ENCODE assay signal across 8 mouse cellular contexts in the genomic region with DNA sequence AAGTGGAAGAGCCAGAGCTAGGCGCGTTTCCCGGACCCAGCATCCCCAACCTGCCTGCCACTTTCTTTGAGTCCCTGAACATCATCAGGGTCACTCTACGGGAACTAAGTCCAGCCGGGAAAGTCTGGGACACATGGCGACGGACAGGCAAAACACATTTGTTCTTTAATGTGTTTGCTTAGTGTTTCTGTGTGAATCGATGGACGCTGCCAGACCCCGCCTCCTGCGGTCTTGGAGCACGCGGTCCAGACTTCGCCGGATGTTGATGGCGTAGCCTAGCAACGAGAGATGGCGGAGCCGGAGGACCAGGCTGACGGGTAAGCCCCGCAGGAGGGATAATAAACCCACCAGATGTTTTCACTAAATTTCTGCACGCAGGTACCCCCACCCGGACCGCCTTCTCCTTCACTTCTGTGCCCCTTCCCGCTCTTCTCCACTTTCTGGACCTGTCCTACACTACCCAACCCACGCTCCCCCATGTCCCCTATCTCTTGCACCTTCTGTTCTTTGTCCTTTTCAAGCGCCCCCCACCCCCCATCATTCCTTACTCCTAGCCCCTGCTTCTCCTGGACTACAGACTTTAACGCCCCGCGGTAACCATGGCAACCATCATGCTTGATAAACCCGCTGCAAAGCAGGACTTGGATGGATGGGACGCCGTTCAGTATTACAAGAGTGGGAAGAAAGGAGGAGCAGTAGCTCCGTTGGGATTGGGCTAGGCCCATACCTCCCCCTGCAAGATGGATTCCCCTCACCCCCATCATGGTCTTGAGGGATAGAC. TPM values are rescaled to one million over a fixed set of nuclear protein-coding genes. Genes with fewer than 3 reads are reported as not detected.
DNase-seq lines count a peak whose midpoint lies in the region; ATAC-seq and TF ChIP-seq lines count a peak whose summit lies in the region.

No protein-coding gene starts in this region.

- WGBS in embryonic facial prominence, embryonic 12.5 days, result under 1% methylated on average over 34 of the region's 34 CpGs
- WGBS in heart, embryonic 10.5 days, result 2% methylated on average over 34 of the region's 34 CpGs
- WGBS in kidney, adult 2 months, result 2% methylated on average over 34 of the region's 34 CpGs
- 1% methylated on average over 34 of the region's 34 CpGs for whole genome bisulfite sequencing in midbrain, embryonic 15.5 days

- peak overlapping the region; percentile 96 for H3K4me2 ChIP-seq in embryonic facial prominence, embryonic 12.5 days (replicated peaks)
- H3K4me2 ChIP-seq in midbrain, embryonic 15.5 days, result peak overlapping the region; percentile 100

- H3K9me3 ChIP-seq in embryonic facial prominence, embryonic 12.5 days, result no peaks in the 10 kb centered on the region
- no peaks in the 10 kb centered on the region for H3K9me3 ChIP-seq in heart, embryonic 10.5 days
- H3K9me3 ChIP-seq in midbrain, embryonic 15.5 days, result no peaks in the 10 kb centered on the region

- H3K4me1 ChIP-seq in embryonic facial prominence, embryonic 12.5 days, result peaks cover 36% of the 10 kb centered on the region
- H3K4me1 ChIP-seq in heart, embryonic 10.5 days, result peaks cover 32% of the 10 kb centered on the region
- H3K4me1 ChIP-seq in kidney, adult 2 months (ENCODE audit: control insufficient read depth, insufficient read depth, low read length), result no peaks in the 10 kb centered on the region
- peaks cover 52% of the 10 kb centered on the region for H3K4me1 ChIP-seq in midbrain, embryonic 15.5 days

- ATAC-seq in embryonic facial prominence, embryonic 12.5 days (ENCODE audit: insufficient number of reproducible peaks, insufficient read depth, low FRiP score, low TSS enrichment), result peak; percentile 87
- ATAC-seq in midbrain, embryonic 15.5 days (replicated peaks), result peak; percentile 92

- H3K27ac ChIP-seq in embryonic facial prominence, embryonic 12.5 days, result peak overlapping the region; percentile 78
- H3K27ac ChIP-seq in heart, embryonic 10.5 days, result peak overlapping the region; percentile 92
- no peak overlapping the region for H3K27ac ChIP-seq in kidney, adult 2 months (ENCODE audit: insufficient read depth, low read depth, low read length)
- H3K27ac ChIP-seq in midbrain, embryonic 15.5 days, result peak overlapping the region; percentile 87

- H3K36me3 ChIP-seq in embryonic facial prominence, embryonic 12.5 days, result no peaks in the 10 kb centered on the region
- H3K36me3 ChIP-seq in heart, embryonic 10.5 days, result no peaks in the 10 kb centered on the region
- H3K36me3 ChIP-seq in kidney, adult 2 months (ENCODE audit: control insufficient read depth, insufficient read depth, low read length), result no peaks in the 10 kb centered on the region
- H3K36me3 ChIP-seq in midbrain, embryonic 15.5 days (replicated peaks), result no peaks in the 10 kb centered on the region

- peak overlapping the region; percentile 78 for H3K9ac ChIP-seq in embryonic facial prominence, embryonic 12.5 days
- peak overlapping the region; percentile 97 for H3K9ac ChIP-seq in midbrain, embryonic 15.5 days

- no peaks in the 10 kb centered on the region for H3K27me3 ChIP-seq in embryonic facial prominence, embryonic 12.5 days
- H3K27me3 ChIP-seq in heart, embryonic 10.5 days (ENCODE audit: insufficient read depth, poor library complexity, severe bottlenecking), result peaks cover 6% of the 10 kb centered on the region; the same call in 1 of the 2 replicates
- no peaks in the 10 kb centered on the region for H3K27me3 ChIP-seq in kidney, adult 2 months (replicated peaks; ENCODE audit: control insufficient read depth, insufficient read depth, low read length)
- H3K27me3 ChIP-seq in midbrain, embryonic 15.5 days (replicated peaks), result no peaks in the 10 kb centered on the region

- DNase-seq in layer of hippocampus, adult 11-12 months (ENCODE audit: low spot score), result peak; percentile 68
- DNase-seq in layer of hippocampus, adult 9-10 months (ENCODE audit: low spot score), result no peak
- peak; percentile 91 for DNase-seq in heart, embryonic 10.5 days (ENCODE audit: low spot score)
- DNase-seq in kidney, adult 2 months, result peak; percentile 81
- peak; percentile 55 for DNase-seq in liver
- DNase-seq in spleen, postnatal 36 days (ENCODE audit: low spot score in 2 of 2), result peak; percentile 64 to 65

- H3K4me3 ChIP-seq in embryonic facial prominence, embryonic 12.5 days, result peak overlapping the region; percentile 77
- peak overlapping the region; percentile 85 for H3K4me3 ChIP-seq in heart, embryonic 10.5 days
- H3K4me3 ChIP-seq in kidney, adult 2 months (ENCODE audit: insufficient read depth, low read depth, low read length), result peak overlapping the region; percentile 47
- H3K4me3 ChIP-seq in midbrain, embryonic 15.5 days, result peak overlapping the region; percentile 96

- no peak for TF ChIP-seq CTCF in kidney, adult 2 months (conservative IDR thresholded peaks at IDR 0.05; ENCODE audit: insufficient read depth, insufficient read length, low read depth, low read length)

- no peak for TF ChIP-seq POLR2A in kidney, adult 2 months (IDR thresholded peaks at IDR 0.05; ENCODE audit: low read depth, low read length)

RNA-seq across cellular contexts. Expression of a gene that starts 0.7 kb away (rescaled TPM):
- polyA plus RNA-seq in embryonic facial prominence, embryonic 12.5 days (2016; fragmentation: Nextera tagmentation; extraction: Ambion mirVana), result 10.5 and 11.6 TPM in 2 replicates
- 4.6 and 9.3 TPM in 2 replicates for polyA plus RNA-seq in heart, embryonic 10.5 days (2016; fragmentation: Nextera tagmentation; extraction: Ambion mirVana)
- 0.27 and 0.30 TPM in 2 replicates for polyA plus RNA-seq in kidney, adult 2 months (2012; rRNA removed)
- 19.3 and 21.5 TPM in 2 replicates for polyA plus RNA-seq in midbrain, embryonic 15.5 days (2015; fragmentation: Nextera tagmentation; extraction: Ambion mirVana)

RNA-seq across cellular contexts. Expression of a gene that starts 0.7 kb away (rescaled TPM):
- 20.3 and 20.9 TPM in 2 replicates for polyA plus RNA-seq in embryonic facial prominence, embryonic 12.5 days (2016; fragmentation: Nextera tagmentation; extraction: Ambion mirVana)
- polyA plus RNA-seq in heart, embryonic 10.5 days (2016; fragmentation: Nextera tagmentation; extraction: Ambion mirVana), result 7.4 and 8.6 TPM in 2 replicates
- polyA plus RNA-seq in kidney, adult 2 months (2012; rRNA removed), result 25.2 and 31.5 TPM in 2 replicates
- 66.8 and 67.2 TPM in 2 replicates for polyA plus RNA-seq in midbrain, embryonic 15.5 days (2015; fragmentation: Nextera tagmentation; extraction: Ambion mirVana)

RNA-seq across cellular contexts. Expression of a gene that starts 38.7 kb away (rescaled TPM):
- 54.1 and 57.6 TPM in 2 replicates for polyA plus RNA-seq in embryonic facial prominence, embryonic 12.5 days (2016; fragmentation: Nextera tagmentation; extraction: Ambion mirVana)
- polyA plus RNA-seq in heart, embryonic 10.5 days (2016; fragmentation: Nextera tagmentation; extraction: Ambion mirVana), result 57.3 and 97.3 TPM in 2 replicates
- polyA plus RNA-seq in kidney, adult 2 months (2012; rRNA removed), result 152 and 171 TPM in 2 replicates
- 93.9 and 95.3 TPM in 2 replicates for polyA plus RNA-seq in midbrain, embryonic 15.5 days (2015; fragmentation: Nextera tagmentation; extraction: Ambion mirVana)
